Comparison of ENCODE assay signal across 8 mouse cellular contexts in the genomic region with DNA sequence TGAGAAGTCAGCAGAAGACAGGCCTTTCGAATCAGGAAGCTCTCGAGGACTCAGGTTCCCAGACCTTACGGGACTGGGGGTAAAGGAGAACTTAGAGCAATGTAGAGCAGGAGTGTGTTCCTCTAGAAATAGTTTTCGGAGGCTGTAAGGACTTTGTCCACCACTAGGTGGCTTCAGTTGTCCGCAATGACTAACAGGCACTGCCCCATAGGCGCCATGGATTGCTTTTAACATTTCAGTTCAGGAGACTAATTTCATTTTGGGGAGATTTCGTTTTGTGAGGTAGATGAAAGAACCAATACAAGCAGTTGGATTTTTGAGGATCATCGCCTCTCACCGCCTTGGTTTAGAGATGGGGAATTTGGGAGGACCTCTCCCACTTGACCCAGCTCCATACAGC.
DNase-seq lines count a peak whose midpoint lies in the region; ATAC-seq and TF ChIP-seq lines count a peak whose summit lies in the region.

No protein-coding gene starts in this region.

- TF ChIP-seq POLR2A in cerebellum, adult 2 months (IDR thresholded peaks at IDR 0.05; ENCODE audit: borderline replicate concordance, insufficient read depth, low read length), result no peak

- H3K36me3 ChIP-seq in midbrain, embryonic 12.5 days, result no peaks in the 10 kb centered on the region
- no peaks in the 10 kb centered on the region for H3K36me3 ChIP-seq in midbrain, embryonic 15.5 days (replicated peaks)
- H3K36me3 ChIP-seq in limb, embryonic 11.5 days (ENCODE audit: control insufficient read depth, insufficient read depth, low read length), result no peaks in the 10 kb centered on the region

- in situ Hi-C loops in Patski (cut with MboI; ENCODE audit: low pct_unique_long_range_greater_than_20kb), result no loop called here

- ATAC-seq in midbrain, embryonic 12.5 days (ENCODE audit: low FRiP score, low read depth), result 0 out of 2 replicates have a peak, but pooled peaks have one; percentile 41
- ATAC-seq in midbrain, embryonic 15.5 days (replicated peaks), result no peak; the same call in 1 of the 2 replicates
- ATAC-seq in Patski, result no peak
- ATAC-seq in limb, embryonic 11.5 days (ENCODE audit: insufficient number of reproducible peaks, low FRiP score, low TSS enrichment, low read depth), result no peak

- no peak overlapping the region for H3K4me3 ChIP-seq in midbrain, embryonic 12.5 days
- no peak overlapping the region for H3K4me3 ChIP-seq in midbrain, embryonic 15.5 days
- H3K4me3 ChIP-seq in cerebellum, adult 2 months (replicated peaks; ENCODE audit: insufficient read depth, low read depth, low read length), result no peak overlapping the region
- H3K4me3 ChIP-seq in limb, embryonic 11.5 days (ENCODE audit: low read depth, low read length), result no peak overlapping the region

- POLR2A ChIA-PET in Patski (lab: Charles Lee), result no interaction called here

- DNase-seq in Patski (ENCODE audit: low read depth, low spot score), result no peak
- peak; percentile 15 to 20 for DNase-seq in cerebellum, adult 2 months
- DNase-seq in heart, postnatal 14 days, result peak; percentile 44 to 63
- peak; percentile 58 for DNase-seq in limb, embryonic 11.5 days (ENCODE audit: low spot score)
- DNase-seq in retina, postnatal 7 days (ENCODE audit: low read depth, low spot score), result peak; percentile 13
- DNase-seq in urinary bladder, postnatal 4 days (ENCODE audit: low spot score in 2 of 2), result no peak

- peak; percentile 78 for TF ChIP-seq CTCF in Patski (IDR thresholded peaks at IDR 0.05)
- TF ChIP-seq CTCF in cerebellum, adult 2 months (IDR thresholded peaks at IDR 0.05; ENCODE audit: borderline replicate concordance, insufficient read depth, low read depth, low read length), result peak; percentile 54; the same call in 1 of the 2 replicates

- no peaks in the 10 kb centered on the region for H3K9me3 ChIP-seq in midbrain, embryonic 12.5 days
- no peaks in the 10 kb centered on the region for H3K9me3 ChIP-seq in midbrain, embryonic 15.5 days
- no peaks in the 10 kb centered on the region for H3K9me3 ChIP-seq in limb, embryonic 11.5 days (ENCODE audit: control insufficient read depth, low read length)

- CTCF ChIA-PET in Patski (lab: Charles Lee), result interaction anchor here (0.8 to 1.5 kb wide), 5 partner anchors 10 to 681 kb away, joined by 3 to 5 read pairs (median 3); no protein-coding TSS in a partner anchor

- WGBS in midbrain, embryonic 12.5 days, result 56% methylated on average over 9 of the region's 9 CpGs
- 57% methylated on average over 9 of the region's 9 CpGs for WGBS in midbrain, embryonic 15.5 days
- WGBS in cerebellum, adult 2 months, result 54% methylated on average over 9 of the region's 9 CpGs
- 56% methylated on average over 9 of the region's 9 CpGs for WGBS in limb, embryonic 11.5 days

- intact Hi-C loops in heart, postnatal 14 days (cut with DNase I), result loop anchor here (5.0 to 10.0 kb wide), 4 partner anchors 52 to 627 kb away; no protein-coding TSS in a partner anchor

- no peak overlapping the region for H3K27ac ChIP-seq in midbrain, embryonic 12.5 days (replicated peaks)
- no peak overlapping the region for H3K27ac ChIP-seq in midbrain, embryonic 15.5 days
- no peak overlapping the region for H3K27ac ChIP-seq in cerebellum, adult 2 months (ENCODE audit: insufficient read depth, low read length)
- H3K27ac ChIP-seq in limb, embryonic 11.5 days (replicated peaks; ENCODE audit: low read depth, low read length), result no peak overlapping the region

- no peak overlapping the region for H3K9ac ChIP-seq in midbrain, embryonic 12.5 days (replicated peaks)
- H3K9ac ChIP-seq in midbrain, embryonic 15.5 days, result no peak overlapping the region
- no peak overlapping the region for H3K9ac ChIP-seq in limb, embryonic 11.5 days (ENCODE audit: low read length)

- H3K27me3 ChIP-seq in midbrain, embryonic 12.5 days, result no peaks in the 10 kb centered on the region
- no peaks in the 10 kb centered on the region for H3K27me3 ChIP-seq in midbrain, embryonic 15.5 days (replicated peaks)
- H3K27me3 ChIP-seq in Patski, result no peaks in the 10 kb centered on the region
- no peaks in the 10 kb centered on the region for H3K27me3 ChIP-seq in cerebellum, adult 2 months (ENCODE audit: control insufficient read depth, insufficient read depth, low read length)
- no peaks in the 10 kb centered on the region for H3K27me3 ChIP-seq in limb, embryonic 11.5 days (ENCODE audit: control insufficient read depth, insufficient read depth, low read length)

- no peaks in the 10 kb centered on the region for H3K4me1 ChIP-seq in midbrain, embryonic 12.5 days
- no peaks in the 10 kb centered on the region for H3K4me1 ChIP-seq in midbrain, embryonic 15.5 days
- no peaks in the 10 kb centered on the region for H3K4me1 ChIP-seq in cerebellum, adult 2 months (ENCODE audit: control insufficient read depth, insufficient read depth, low read length)
- H3K4me1 ChIP-seq in limb, embryonic 11.5 days (ENCODE audit: control insufficient read depth, insufficient read depth, low read length), result no peaks in the 10 kb centered on the region

- H3K4me2 ChIP-seq in midbrain, embryonic 12.5 days (replicated peaks), result no peak overlapping the region
- H3K4me2 ChIP-seq in midbrain, embryonic 15.5 days, result no peak overlapping the region
- no peak overlapping the region for H3K4me2 ChIP-seq in limb, embryonic 11.5 days (ENCODE audit: low read depth, severe bottlenecking)

Comparison
In these comparisons a context has a peak if more than half of its experiments do, and no peak if none do; other contexts are left out.
1. DNase-seq: peak in cerebellum, adult 2 months (2 of 2), heart, postnatal 14 days (2 of 2), limb, embryonic 11.5 days (single experiment) and retina, postnatal 7 days (single experiment); none in Patski (single experiment) and urinary bladder, postnatal 4 days (0 of 2).